Mouse (Mus musculus) forebrain, postnatal 0 days (tissue): ENCODE data around the gene Mvb12a. TPM values are rescaled to one million over a fixed set of nuclear protein-coding genes. Genes with fewer than 3 reads are reported as not detected.

Source experiments
- ATAC-seq: fragments of 200-750 bp; cut with Nextera tagmentation; 2 replicates; pipeline ENCODE4 v1.8.0; 2017; ENCODE audit warnings: mild to moderate bottlenecking, moderate library complexity
- DNase-seq: peaks from one replicate; pipeline ENCODE4 v3.0.0-alpha.2; 2015
- H3K27ac ChIP-seq: fragments of 300-500 bp; sonication (generic); 2 replicates; pipeline ENCODE4 v1.5.1; 2014; ENCODE audit warnings: low read depth, mild to moderate bottlenecking, antibody characterized with exemption, low read length, moderate library complexity, mixed read lengths
- H3K27me3 ChIP-seq: fragments of 300-500 bp; sonication (generic); 2 replicates; pipeline ENCODE4 v1.6.1; 2014; ENCODE audit warnings: mild to moderate bottlenecking, low read length, mixed read lengths; ENCODE audit not compliant: insufficient read depth
- H3K36me3 ChIP-seq: fragments of 300-500 bp; sonication (generic); 2 replicates; pipeline ENCODE4 v1.6.1; 2014; ENCODE audit warnings: mild to moderate bottlenecking, moderate library complexity; ENCODE audit not compliant: insufficient read depth
- H3K4me1 ChIP-seq: fragments of 300-500 bp; sonication (generic); 2 replicates; pipeline ENCODE4 v1.6.1; 2014; ENCODE audit warnings: antibody characterized with exemption; ENCODE audit not compliant: insufficient read depth
- H3K4me2 ChIP-seq: fragments of 300-500 bp; sonication (generic); 2 replicates; pipeline ENCODE4 v1.6.1; 2014; ENCODE audit warnings: low read depth, mild to moderate bottlenecking, moderate library complexity
- H3K4me3 ChIP-seq: fragments of 300-500 bp; sonication (generic); 2 replicates; pipeline ENCODE4 v1.5.1; 2014; ENCODE audit warnings: low read depth, low read length, mixed read lengths
- H3K9ac ChIP-seq: fragments of 300-500 bp; sonication (generic); 2 replicates; pipeline ENCODE4 v1.6.1; 2014; ENCODE audit warnings: mild to moderate bottlenecking
- H3K9me3 ChIP-seq: fragments of 300-500 bp; sonication (generic); 2 replicates; pipeline ENCODE4 v1.6.1; 2016; ENCODE audit warnings: low read length
- CTCF ChIP-seq: sonication (generic); IDR thresholded peaks from 2 replicates; pipeline ENCODE4 v1.5.1; 2016; ENCODE audit warnings: antibody characterized with exemption, control low read depth, low read depth
- WGBS: fragments of 180-500 bp; shearing (Covaris S2); extraction: QIAGEN DNeasy Blood & Tissue Kit; methylation state at CpG from one replicate; pipeline ENCODE4 v1.1.7; 2014; 5-methylcytosine and 5-hydroxymethylcytosine counted together
- polyA plus RNA-seq: library from polyadenylated mRNA; unstranded; fragments of >200 nt; fragmentation: Nextera tagmentation; extraction: Ambion mirVana; gene quantifications from 2 replicates; pipeline ENCODE4 v1.2.1, GENCODE M21; 2015
- total RNA-seq: library from RNA; depleted of rRNA; stranded (reverse); fragments of >200 nt; gene quantifications from 2 replicates; pipeline ENCODE4 v1.2.3, GENCODE M21; 2014

Mvb12a gene
- total and polyA plus RNA-seq, 2 experiments from 2014 or later = 70.5 to 73.4 TPM

- peaks cover 5% of the 10 kb centered on the region; the same call in 1 of the 2 replicates for H3K36me3 ChIP-seq
- peaks cover 10% of the 10 kb centered on the region for H3K4me1 ChIP-seq
- H3K9me3 ChIP-seq = no peaks in the 10 kb centered on the region
- H3K27me3 ChIP-seq = no peaks in the 10 kb centered on the region
- peak overlapping the region; percentile 76 for H3K4me3 ChIP-seq
- peak overlapping the region; percentile 89 for H3K9ac ChIP-seq
- H3K27ac ChIP-seq = peak overlapping the region; percentile 96
- peak; percentile 21 for TF ChIP-seq CTCF
- 5% methylated on average over 59 of the region's 60 CpGs for WGBS
- ATAC-seq (peak; percentile 75), DNase-seq (no peak)
- H3K4me2 ChIP-seq = peak overlapping the region; percentile 90
These were observed 49.9 kb downstream of the Mvb12a start for GRCm38 (mm10) chr8:71592374-71593170.

- H3K4me1 ChIP-seq = peaks cover 10% of the 10 kb centered on the region
- peaks cover 5% of the 10 kb centered on the region; the same call in 1 of the 2 replicates for H3K36me3 ChIP-seq
- no peaks in the 10 kb centered on the region for H3K27me3 ChIP-seq
- no peak for TF ChIP-seq CTCF
- H3K4me2 ChIP-seq = no peak overlapping the region
- ATAC-seq (no peak), DNase-seq (no peak)
- no peak overlapping the region for H3K4me3 ChIP-seq
- no peak overlapping the region for H3K27ac ChIP-seq
- 89% methylated on average over 8 of the region's 8 CpGs for WGBS
- H3K9me3 ChIP-seq = no peaks in the 10 kb centered on the region
- H3K9ac ChIP-seq = no peak overlapping the region
These were observed 51.0 kb downstream of the Mvb12a start for GRCm38 (mm10) chr8:71593556-71594323.

- WGBS = 94% methylated on average over 4 of the region's 4 CpGs
These were observed 51.6 kb downstream of the Mvb12a start for GRCm38 (mm10) chr8:71594324-71594722.

GRCm38 (mm10) chr8:71595862-71596261 is 53.1 kb downstream of the Mvb12a start:
- Histone ChIP-seq H3K4me3 (0 out of 2 replicates have a peak overlapping the region, but pooled peaks have one; percentile 5), H3K36me3 (peaks cover 5% of the 10 kb centered on the region; the same call in 1 of the 2 replicates), H3K4me2 (peak overlapping the region; percentile 39), H3K9me3 (no peaks in the 10 kb centered on the region), H3K9ac (peak overlapping the region; percentile 31), H3K27ac (no peak overlapping the region), H3K4me1 (peaks cover 10% of the 10 kb centered on the region), H3K27me3 (no peaks in the 10 kb centered on the region; the same call in 1 of the 2 replicates)
- ATAC-seq (peak; percentile 53), DNase-seq (peak; percentile 89)
- WGBS = 7% methylated on average over 27 of the region's 27 CpGs
- TF ChIP-seq CTCF = peak; percentile 100

More at GRCm38 (mm10) chr8:71594324-71594722, 51.6 kb downstream of the Mvb12a start:
- TF ChIP-seq CTCF = no peak
- H3K9me3 ChIP-seq = no peaks in the 10 kb centered on the region
- H3K4me2 ChIP-seq = no peak overlapping the region
- no peak overlapping the region for H3K4me3 ChIP-seq
- peaks cover 5% of the 10 kb centered on the region; the same call in 1 of the 2 replicates for H3K36me3 ChIP-seq
- H3K9ac ChIP-seq = no peak overlapping the region
- DNase-seq (no peak), ATAC-seq (no peak)
- no peak overlapping the region for H3K27ac ChIP-seq
- no peaks in the 10 kb centered on the region for H3K27me3 ChIP-seq
- H3K4me1 ChIP-seq = peaks cover 10% of the 10 kb centered on the region

- H3K9ac ChIP-seq = 0 out of 2 replicates have a peak overlapping the region, but pooled peaks have one; percentile 31
These were observed 53.7 kb downstream of the Mvb12a start for GRCm38 (mm10) chr8:71596384-71596783.

GRCm38 (mm10) chr8:71596798-71597197 is 54.1 kb downstream of the Mvb12a start:
- no peak overlapping the region for H3K9ac ChIP-seq
- TF ChIP-seq CTCF = no peak
- H3K4me1 ChIP-seq = peaks cover 7% of the 10 kb centered on the region; the same call in 1 of the 2 replicates
- WGBS = 82% methylated on average over 4 of the region's 4 CpGs
- H3K27me3 ChIP-seq = peaks cover under 1% of the 10 kb centered on the region; the same call in 1 of the 2 replicates
- DNase-seq = no peak
- peaks cover 5% of the 10 kb centered on the region; the same call in 1 of the 2 replicates for H3K36me3 ChIP-seq
- H3K4me2 ChIP-seq = no peak overlapping the region
- H3K4me3 ChIP-seq = no peak overlapping the region
- no peak overlapping the region for H3K27ac ChIP-seq
- ATAC-seq = no peak
- no peaks in the 10 kb centered on the region for H3K9me3 ChIP-seq

More at GRCm38 (mm10) chr8:71596384-71596783, 53.7 kb downstream of the Mvb12a start:
- 60% methylated on average over 6 of the region's 6 CpGs for WGBS
- Histone ChIP-seq H3K27me3 (no peaks in the 10 kb centered on the region; the same call in 1 of the 2 replicates), H3K27ac (no peak overlapping the region), H3K4me2 (peak overlapping the region; percentile 39; the same call in 1 of the 2 replicates), H3K4me1 (peaks cover 7% of the 10 kb centered on the region; the same call in 1 of the 2 replicates), H3K9me3 (no peaks in the 10 kb centered on the region), H3K36me3 (peaks cover 5% of the 10 kb centered on the region; the same call in 1 of the 2 replicates), H3K4me3 (no peak overlapping the region)
- no peak for TF ChIP-seq CTCF
- DNase-seq = no peak
- ATAC-seq = no peak
